Mouse (Mus musculus) megakaryocyte, embryonic 14.5 days (primary cell): Measurements from ENCODE around the gene Osbpl6.

Experiments used
- FLI1 ChIP-seq: IDR thresholded peaks from 2 replicates; pipeline ENCODE4 v1.6.1; 2012; ENCODE audit warnings: low read length, inconsistent platforms, mixed read lengths
- GATA1 ChIP-seq: IDR thresholded peaks from 3 replicates; pipeline ENCODE4 v1.6.1; 2012; ENCODE audit warnings: mixed read lengths, low read length, inconsistent platforms, borderline replicate concordance

- no peak for TF ChIP-seq GATA1
- no peak for TF ChIP-seq FLI1
These were observed 119.3 kb downstream of the Osbpl6 start for GRCm38 (mm10) chr2:76525645-76526044.
